Mouse (Mus musculus) thymus, postnatal 36 days (tissue): ENCODE measurements at regions not wholly inside any gene's neighbourhood (a gene's known extent, or its start where the extent isn't known, plus 50 kb on each side); places are given as distances from the start of the nearest gene placed in this dataset.

Experiments used
- DNase-seq, 2 experiments: peaks; one replicate each; pipeline ENCODE4 v3.0.0; 2022; ENCODE audit warnings: mixed read lengths in 2 of 2

DNA sequence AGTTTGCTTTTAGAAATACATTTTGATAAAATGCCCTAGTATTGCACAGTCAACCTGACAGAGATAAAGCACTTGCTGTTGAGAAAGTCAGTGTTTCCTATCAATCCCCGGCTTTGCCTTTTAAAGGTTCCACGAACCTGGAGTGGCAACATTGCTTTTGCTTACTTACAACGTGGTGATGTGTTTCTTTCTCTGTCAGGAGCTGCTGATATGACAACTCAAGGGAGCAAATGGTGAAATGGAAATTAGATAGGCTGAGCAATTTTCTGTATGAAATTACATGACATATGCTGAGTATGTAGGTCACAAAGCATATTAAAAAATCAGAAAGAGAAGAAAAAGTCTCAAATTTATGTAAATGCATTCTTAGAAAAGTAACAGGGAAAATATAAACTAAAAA is 336.8 kb downstream of the 1700017N19Rik start:
- no peak for DNase-seq

GRCm38 (mm10) chr10:100931739-100932138 is 341.5 kb downstream of the 1700017N19Rik start:
- no peak for DNase-seq

GRCm38 (mm10) chr10:100958371-100958770 is 368.1 kb downstream of the 1700017N19Rik start:
- DNase-seq: no peak

GRCm38 (mm10) chr10:101003469-101003868 is 413.2 kb downstream of the 1700017N19Rik start:
- DNase-seq: no peak

DNA sequence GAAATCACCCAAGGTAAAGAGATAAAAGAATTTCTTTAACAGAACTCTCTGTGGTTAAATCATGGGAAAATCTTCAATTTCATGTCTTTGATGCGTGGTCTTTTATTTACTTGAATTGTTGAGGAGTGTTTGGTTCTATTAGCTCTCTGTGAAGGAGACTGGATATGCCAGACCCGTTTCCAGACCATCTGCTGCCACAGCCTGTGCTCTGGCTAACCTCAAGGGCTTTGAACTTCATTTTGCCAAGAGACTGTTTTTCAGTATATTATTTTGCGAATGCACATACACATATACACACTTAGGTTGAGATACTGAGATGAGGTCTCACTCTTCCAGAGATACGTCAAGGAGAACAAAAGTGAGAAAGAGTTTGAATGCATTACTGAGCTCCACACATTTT is 414.4 kb downstream of the 1700017N19Rik start:
- DNase-seq: no peak

- no peak for DNase-seq
Measured at GRCm38 (mm10) chr10:101015416-101015815, 425.1 kb downstream of the 1700017N19Rik start.

DNA sequence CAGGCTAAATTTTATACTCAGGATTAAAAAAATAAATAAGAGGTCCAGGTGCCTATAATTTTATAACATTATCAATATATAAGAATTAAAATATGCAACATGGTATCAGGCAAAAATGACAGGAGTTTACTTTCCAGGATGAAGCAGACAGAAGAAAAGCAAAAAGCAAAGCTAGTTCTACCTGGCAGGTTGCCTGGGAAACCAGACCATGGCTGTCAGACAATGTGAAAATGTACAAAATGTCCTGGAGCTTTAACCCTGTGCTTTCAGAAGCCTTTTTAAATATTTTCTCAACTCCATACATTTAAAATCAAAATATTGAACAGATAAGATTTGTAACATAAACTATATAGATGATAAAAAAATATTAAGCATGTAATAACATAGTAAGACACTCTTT is 448.3 kb downstream of the 1700017N19Rik start:
- DNase-seq: no peak

GRCm38 (mm10) chr10:101039034-101039433 is 448.8 kb downstream of the 1700017N19Rik start:
- no peak for DNase-seq
